Mouse (Mus musculus): ENCODE data around the gene Igsf21.

The Igsf21 gene

GRCm38 (mm10) chr4:139978716-139979115, 267.9 kb downstream of the Igsf21 start:
- DNase-seq (ENCODE audit: low spot score in 2 of 2) = no peak

GRCm38 (mm10) chr4:139977308-139977781, 269.2 kb downstream of the Igsf21 start:
- DNase-seq (ENCODE audit: low spot score in 2 of 2) = no peak

Data from heart, adult 9 months (tissue).